Mouse (Mus musculus): ENCODE measurements around the gene Duox1.
"Not testable (repeated sequence)": the region's sequence is repeated elsewhere in the genome, so short reads cannot be mapped to it uniquely, and the experiment has no call there.

Gene Duox1

DNA sequence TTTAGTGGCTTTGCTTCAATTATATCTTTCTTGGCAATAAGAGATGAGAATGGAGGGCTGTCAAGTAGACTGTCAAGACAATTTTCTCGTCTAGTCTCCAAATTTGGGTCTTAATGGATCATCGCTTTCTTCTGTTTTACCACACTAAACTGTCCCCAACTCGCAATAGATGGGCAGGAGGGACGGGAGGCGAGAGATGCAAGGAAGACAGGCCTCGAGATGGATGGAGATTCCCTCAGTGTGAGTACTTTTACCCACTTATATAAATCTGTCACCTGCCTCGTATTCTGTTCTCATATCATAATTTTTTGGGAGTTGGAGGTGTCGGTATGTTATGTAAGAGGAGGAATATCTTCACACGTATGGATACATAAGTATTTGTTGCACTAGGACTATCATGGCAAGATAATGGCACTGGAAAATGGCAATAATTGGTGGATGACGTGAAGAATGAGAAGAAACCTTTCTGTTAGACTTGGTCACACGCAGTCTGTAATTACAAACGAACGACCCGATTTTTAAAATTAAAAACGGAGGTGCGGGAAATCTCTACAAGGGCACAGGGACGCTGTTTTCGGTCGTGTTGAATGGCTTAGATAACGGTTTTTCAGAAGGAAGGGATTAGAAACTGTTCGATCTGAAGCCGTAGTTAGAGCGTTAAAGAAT lies 59.3 kb downstream of the Duox1 start:
- peak in 1 of 2 experiments; percentile 5 for DNase-seq (ENCODE audit: low spot score in 2 of 2)

DNA sequence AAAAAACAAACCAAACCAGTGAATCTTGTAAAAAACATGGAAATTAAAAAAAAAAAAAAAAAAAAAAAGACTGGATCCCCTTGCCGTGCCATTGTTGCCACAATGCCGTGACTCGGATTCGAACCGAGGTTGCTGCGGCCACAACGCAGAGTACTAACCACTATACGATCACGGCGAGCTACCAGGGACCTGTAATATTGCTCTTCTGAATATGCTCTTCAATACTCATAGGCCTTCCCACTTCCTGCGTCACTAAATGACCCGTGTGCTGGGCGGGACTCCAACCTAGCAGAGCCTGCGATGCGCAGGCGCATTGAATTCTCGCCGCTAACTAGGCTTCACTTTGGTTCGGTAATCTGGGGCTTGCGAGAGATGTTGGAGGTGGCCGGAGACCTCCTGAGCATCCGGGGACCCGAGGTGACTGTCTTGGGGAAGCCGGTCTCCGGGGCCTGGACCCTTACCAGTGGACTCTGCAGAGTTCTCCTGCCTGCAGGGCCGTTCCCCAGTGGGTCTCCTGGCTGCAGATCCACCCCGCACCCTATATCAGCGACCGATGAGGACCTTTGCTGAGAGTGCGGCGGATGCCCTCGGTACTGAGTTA lies 60.0 kb downstream of the Duox1 start:
- peak; percentile 92 to 95 for DNase-seq (ENCODE audit: low spot score in 2 of 2)

DNA sequence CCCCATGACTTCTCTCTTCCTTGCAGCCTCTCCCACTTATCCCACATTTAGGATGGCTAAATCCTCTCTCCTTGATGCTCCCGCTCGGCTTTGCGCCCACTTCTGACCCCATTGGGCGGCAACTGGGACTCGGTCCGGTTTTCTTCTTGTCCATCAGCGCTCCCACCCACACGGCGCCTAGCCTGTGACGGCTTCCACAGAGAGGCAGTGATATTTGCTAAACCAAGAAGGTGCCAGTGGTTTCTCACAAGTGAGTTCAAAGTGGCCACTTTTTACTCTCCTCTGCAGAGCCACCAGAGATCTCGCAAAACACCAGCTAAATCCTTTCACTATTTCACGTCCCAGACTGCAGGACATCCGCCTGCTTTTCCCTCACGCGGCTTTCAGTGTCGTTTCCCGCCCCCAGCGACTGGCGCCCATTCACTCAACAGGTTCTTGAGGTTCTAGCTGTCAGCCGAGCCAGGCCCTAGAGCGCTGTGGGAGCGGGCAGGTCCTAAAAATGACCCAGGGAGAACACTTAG lies 60.6 kb downstream of the Duox1 start:
- peak in 1 of 2 experiments; percentile 48 for DNase-seq (ENCODE audit: low spot score in 2 of 2)

DNA sequence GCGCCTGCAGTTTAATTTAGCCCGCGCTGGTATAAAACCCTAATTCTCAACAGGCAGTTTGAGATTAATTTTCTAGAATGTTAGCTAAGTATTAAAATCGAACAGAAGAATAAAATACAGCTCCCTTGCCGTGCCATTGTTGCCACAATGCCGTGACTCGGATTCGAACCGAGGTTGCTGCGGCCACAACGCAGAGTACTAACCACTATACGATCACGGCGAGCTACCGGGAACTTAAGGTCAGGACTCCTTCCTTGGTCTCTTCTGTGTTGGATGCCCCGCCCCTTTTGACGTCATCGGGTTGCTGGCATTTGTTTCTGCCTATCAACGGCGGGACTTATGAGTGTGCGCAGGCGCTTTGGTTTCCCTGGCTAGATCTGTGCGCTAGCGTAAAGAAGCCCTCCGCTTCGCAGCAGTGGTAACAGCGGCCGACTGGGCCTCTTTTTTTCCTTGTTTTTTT lies 61.8 kb downstream of the Duox1 start:
- DNase-seq (ENCODE audit: low spot score in 2 of 2), result peak; percentile 95 to 97

DNA sequence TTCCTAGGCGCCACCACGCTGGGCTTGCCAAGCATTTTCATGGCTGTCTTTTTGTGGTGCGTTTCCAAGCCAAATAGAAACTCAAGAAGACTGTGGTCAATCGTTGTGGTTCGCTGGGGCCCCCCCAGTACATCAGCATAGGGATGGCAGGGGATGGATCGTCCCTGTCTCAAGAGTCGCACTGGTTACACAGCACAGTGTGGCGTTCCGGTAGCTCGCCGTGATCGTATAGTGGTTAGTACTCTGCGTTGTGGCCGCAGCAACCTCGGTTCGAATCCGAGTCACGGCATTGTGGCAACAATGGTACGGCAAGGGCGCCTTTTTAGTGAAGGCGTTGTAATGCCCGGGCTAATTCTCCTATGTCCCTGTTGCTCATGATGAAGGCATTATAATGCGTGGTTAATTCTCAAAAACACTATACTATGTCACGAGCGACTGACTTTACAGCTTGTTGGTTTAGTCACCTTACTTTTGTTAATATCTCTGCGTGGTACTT lies 62.3 kb downstream of the Duox1 start:
- peak; percentile 59 to 76 for DNase-seq (ENCODE audit: low spot score in 2 of 2)

DNA sequence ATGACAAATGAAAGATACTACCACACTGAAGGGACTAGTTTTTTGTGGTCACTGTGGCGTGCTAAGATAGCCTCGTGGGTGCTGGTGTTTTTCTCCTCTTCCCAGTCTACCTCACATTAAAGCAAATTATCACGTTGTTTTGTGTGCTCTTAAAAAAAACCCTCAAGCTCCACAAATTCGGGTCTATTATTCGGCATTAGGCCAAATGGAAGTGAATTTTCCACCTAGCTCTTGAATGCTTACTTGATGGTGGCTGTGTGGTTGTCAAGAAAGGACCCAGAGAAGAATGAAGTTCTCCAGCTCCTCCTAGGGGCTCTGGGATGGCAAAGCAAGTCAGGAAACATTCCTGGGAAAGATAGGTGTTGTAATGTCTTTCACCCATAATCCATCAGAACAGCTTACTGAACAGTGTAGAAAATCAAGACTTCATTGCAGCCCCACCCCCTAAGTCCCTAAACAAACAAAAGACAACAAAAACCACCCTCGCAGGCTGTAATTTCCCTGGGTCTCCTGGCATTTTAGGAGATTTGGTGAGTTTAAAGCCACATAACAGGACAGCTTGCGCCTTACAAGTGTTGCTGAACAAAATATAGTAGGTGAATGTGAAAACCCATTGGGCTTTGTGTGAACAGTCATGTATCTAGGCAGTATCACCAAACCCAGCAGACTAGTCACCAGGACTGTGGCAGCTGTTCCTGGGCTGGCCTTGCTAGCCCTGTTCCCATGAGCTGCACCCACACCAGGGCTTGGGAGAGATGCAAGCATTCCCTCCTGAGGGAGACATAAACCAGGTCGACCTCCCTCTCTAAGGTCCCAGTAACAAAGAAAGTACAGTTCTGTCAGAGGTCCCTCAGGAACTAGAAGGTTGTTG lies 63.2 kb downstream of the Duox1 start:
- peak in 1 of 2 experiments; percentile 51 for DNase-seq (ENCODE audit: low spot score in 2 of 2)

DNA sequence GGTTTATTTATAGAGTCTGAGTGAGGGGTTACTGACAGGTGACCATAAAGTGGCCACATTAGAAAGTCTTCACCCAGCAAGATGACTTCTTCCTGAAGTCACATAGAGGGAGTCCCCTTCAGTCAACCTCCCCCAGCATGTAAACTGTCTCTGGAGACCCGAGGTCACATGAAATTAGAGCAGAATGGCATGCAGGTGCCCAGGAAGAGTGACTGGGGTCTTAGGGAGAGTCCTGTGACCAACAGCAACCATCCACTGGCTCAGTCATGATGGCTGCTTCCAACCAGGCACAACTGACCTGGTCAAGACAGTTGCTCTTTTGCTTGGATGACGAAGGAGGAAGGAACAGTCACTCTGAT lies 63.8 kb downstream of the Duox1 start:
- DNase-seq (ENCODE audit: low spot score in 2 of 2), result peak in 1 of 2 experiments; percentile 6

DNA sequence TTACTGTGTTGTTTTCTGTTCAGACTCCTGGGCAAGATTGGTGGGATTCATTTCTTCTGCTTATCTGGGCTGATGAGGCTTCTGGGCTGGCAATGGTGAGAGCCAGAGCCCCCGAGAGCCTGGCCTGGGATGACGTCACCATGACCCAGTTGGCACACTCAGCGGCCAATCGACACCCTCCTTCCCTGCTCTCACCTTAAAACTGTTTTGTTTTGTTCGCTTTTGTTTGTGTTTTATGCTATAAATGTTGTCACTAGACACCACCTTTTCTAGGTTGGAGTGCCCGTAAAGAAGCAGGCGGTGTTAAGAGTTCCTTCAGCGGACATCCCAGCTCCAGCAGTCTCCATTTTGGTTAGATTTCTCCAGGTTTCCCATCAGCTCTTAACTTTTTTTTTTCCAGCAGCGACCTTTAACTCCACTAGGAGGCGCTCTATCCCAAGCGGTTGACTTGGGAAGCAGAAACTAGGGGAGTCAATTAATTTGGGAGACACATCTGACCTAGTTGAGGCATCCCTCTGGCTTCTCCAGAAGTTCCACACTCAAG lies 65.4 kb downstream of the Duox1 start:
- peak in 1 of 2 experiments; percentile 26 for DNase-seq (ENCODE audit: low spot score in 2 of 2)

DNA sequence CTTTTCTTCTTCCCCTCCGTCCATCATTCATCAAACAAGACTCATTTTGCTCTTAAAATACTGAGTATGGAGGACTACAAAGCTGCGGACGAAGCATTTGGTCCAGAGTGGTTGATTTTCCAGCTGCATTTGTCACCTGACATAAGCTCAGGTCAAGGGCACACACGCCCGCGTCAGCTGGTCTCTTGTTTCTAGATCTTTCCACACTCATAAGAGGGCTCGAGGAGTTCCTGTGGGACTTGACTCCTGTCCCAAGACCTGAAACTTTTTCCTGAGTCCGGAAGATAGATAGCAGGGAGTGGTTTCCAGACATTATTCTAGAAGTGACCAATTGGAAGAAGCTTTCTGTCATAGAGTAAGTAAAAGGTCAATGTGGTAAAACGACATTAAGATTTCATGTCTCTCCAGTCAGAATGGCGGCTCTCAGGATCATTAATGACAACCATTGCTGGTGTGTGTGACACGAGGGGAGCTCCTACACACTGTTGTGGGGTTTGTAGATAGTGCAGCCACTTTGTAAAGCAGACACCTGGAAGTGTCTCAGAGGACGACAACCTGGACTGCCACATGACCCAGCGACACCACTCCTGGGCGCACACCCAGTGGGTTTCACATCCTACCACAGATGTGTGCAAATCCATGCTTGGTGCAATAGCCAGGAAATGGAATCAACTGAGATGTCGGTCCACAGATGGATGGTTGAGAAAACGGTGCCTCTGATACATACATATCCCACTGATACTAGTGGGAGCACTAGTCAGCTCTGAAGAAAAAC lies 66.0 kb downstream of the Duox1 start:
- no peak for DNase-seq (ENCODE audit: low spot score in 2 of 2)

DNA sequence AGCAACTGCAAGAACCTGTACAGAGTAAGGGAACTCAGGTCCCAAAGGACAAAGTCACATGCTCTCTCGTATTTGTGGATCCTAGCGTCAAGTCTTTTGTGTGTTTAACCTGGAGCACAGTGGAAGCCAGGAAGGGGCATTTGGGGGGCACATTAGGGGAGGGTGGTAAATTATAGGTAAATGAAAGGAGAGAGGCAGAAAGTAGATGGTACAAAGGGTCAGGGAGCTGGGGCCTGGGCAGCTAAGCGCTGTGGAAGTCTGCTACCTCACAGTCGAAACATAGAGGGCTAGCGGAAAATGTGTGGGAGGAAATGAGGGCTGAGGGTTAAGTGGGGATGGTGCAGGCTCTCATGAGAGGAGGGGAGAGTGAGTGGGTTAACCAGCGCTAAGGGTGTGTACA lies 66.6 kb downstream of the Duox1 start:
- DNase-seq (ENCODE audit: low spot score in 2 of 2), result no peak

DNA sequence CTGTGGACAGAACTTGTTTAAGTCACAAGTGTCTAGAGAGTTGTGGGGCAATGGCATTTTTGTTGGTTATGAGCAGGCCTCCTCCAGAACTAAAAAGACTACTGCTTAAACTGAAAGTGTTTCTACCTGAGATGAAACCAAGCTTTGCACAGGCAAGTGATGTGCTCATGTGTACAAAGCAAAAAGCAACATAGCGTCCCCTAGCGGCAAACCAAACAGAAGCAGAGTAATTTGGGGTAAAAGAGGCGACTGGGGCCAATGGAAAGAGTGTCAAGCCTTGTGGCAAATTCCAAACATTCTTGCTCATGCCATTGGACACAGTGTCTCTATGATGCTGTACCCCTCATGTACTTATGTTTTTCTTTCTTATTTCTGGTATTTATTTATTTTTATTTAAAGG lies 69.6 kb downstream of the Duox1 start:
- DNase-seq (ENCODE audit: low spot score in 2 of 2), result no peak

DNA sequence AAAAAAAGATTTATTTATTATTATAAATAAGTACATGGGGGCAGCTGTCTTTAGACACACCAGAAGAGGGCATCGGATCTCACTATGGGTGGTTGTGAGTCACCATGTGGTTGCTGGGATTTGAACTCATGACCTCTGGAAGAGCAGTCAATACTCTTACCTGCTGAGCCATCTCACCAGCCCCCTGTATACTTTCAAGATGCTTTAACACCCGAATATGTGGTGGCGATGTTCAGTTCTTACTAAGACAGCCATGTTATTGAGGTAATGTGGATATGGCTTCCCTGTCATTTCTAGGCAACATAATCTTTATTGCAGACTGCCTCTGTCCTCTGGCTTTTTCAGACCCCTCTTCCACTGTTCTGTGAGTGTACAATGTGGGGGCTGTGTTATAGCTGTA lies 71.7 kb downstream of the Duox1 start:
- DNase-seq (ENCODE audit: low spot score in 2 of 2), result not testable (repeated sequence)

DNA sequence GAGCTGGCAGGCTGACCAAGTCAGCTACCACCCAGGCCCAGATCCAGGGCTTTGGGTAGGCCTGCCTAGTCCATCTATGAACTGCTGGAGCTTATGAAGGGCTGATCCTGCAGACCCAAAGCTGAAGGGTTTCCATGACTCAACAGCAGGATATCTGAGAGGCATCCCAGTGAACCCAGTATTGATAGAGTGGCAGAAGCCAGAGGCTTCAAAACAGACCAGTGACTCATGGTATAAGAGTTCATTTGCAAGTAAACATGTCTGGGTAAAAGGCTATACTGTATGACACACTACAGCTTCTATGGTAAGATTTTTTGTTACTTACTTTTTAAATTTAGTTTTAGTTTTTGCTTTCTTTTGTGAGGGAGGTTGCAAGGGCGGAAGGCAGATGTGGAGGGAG lies 80.7 kb downstream of the Duox1 start:
- no peak for DNase-seq (ENCODE audit: low spot score in 2 of 2)
